Mouse (Mus musculus): ENCODE data around the gene Zic3. TPM values are rescaled to one million over a fixed set of nuclear protein-coding genes. Genes with fewer than 3 reads are reported as not detected.
A peak's percentile ranks its signal among the peaks of the same experiment; 100 is the strongest.

The Zic3 gene
- 0.06 TPM in 1 of 2 replicates, not detected in the other for polyA plus RNA-seq (2015; fragmentation: Nextera tagmentation; extraction: Ambion mirVana)

GRCm38 (mm10) chrX:58022400-58022799, at the start of gene Zic3:
Gene Zic3, plus strand, starts transcription at chrX:58022700.
- 74% methylated on average over 2 of the region's 2 CpGs for WGBS

GRCm38 (mm10) chrX:57982351-57982750, 40.1 kb upstream of the Zic3 start:
- no peaks in the 10 kb centered on the region for H3K9me3 ChIP-seq (replicated peaks)
- WGBS = 78% methylated on average over 4 of the region's 4 CpGs
- H3K4me1 ChIP-seq = no peaks in the 10 kb centered on the region
- no peak overlapping the region for H3K27ac ChIP-seq
- ATAC-seq (replicated peaks; ENCODE audit: low FRiP score) = no peak
- no peak overlapping the region for H3K9ac ChIP-seq
- H3K4me3 ChIP-seq (replicated peaks) = no peak overlapping the region
- H3K36me3 ChIP-seq = no peaks in the 10 kb centered on the region
- no peak overlapping the region for H3K4me2 ChIP-seq
- no peaks in the 10 kb centered on the region for H3K27me3 ChIP-seq

More at GRCm38 (mm10) chrX:58022400-58022799, at the start of gene Zic3:
- Histone ChIP-seq H3K36me3 (no peaks in the 10 kb centered on the region), H3K27ac (no peak within 1 kb of the TSS), H3K4me2 (no peak within 1 kb of the TSS), H3K4me1 (no peaks in the 10 kb centered on the region), H3K9ac (no peak within 1 kb of the TSS), H3K4me3 (replicated peaks) (no peak within 1 kb of the TSS), H3K27me3 (peaks cover 95% of the 10 kb centered on the region), H3K9me3 (replicated peaks) (no peaks in the 10 kb centered on the region)
- ATAC-seq (replicated peaks; ENCODE audit: low FRiP score) = no peak

GRCm38 (mm10) chrX:57987455-57988109, 34.9 kb upstream of the Zic3 start:
- no peaks in the 10 kb centered on the region for H3K36me3 ChIP-seq
- H3K27me3 ChIP-seq = no peaks in the 10 kb centered on the region
- WGBS = 76% methylated on average over 10 of the region's 10 CpGs
- no peak overlapping the region for H3K4me3 ChIP-seq (replicated peaks)
- ATAC-seq (replicated peaks; ENCODE audit: low FRiP score) = no peak
- H3K4me1 ChIP-seq = no peaks in the 10 kb centered on the region
- no peak overlapping the region for H3K9ac ChIP-seq
- H3K27ac ChIP-seq = no peak overlapping the region
- H3K9me3 ChIP-seq (replicated peaks) = no peaks in the 10 kb centered on the region
- H3K4me2 ChIP-seq = no peak overlapping the region

GRCm38 (mm10) chrX:58013391-58013790, 9.1 kb upstream of the Zic3 start:
- ATAC-seq (replicated peaks; ENCODE audit: low FRiP score) = no peak
- Histone ChIP-seq H3K4me1 (0 out of 2 replicates have a peak, but pooled peaks cover 2% of the 10 kb centered on the region), H3K4me2 (no peak overlapping the region), H3K27ac (no peak overlapping the region), H3K36me3 (no peaks in the 10 kb centered on the region), H3K27me3 (peaks cover 60% of the 10 kb centered on the region), H3K9ac (no peak overlapping the region), H3K4me3 (replicated peaks) (no peak overlapping the region), H3K9me3 (replicated peaks) (no peaks in the 10 kb centered on the region)
- WGBS = 61% methylated on average over 5 of the region's 5 CpGs

- H3K9ac ChIP-seq = no peak overlapping the region
- no peak overlapping the region for H3K4me3 ChIP-seq (replicated peaks)
- WGBS = 21% methylated on average over 12 of the region's 12 CpGs
These were observed 8.4 kb upstream of the Zic3 start for GRCm38 (mm10) chrX:58014093-58014492.

GRCm38 (mm10) chrX:58014761-58015160, 7.7 kb upstream of the Zic3 start:
- WGBS = 35% methylated on average over 13 of the region's 13 CpGs

More at GRCm38 (mm10) chrX:58014093-58014492, 8.4 kb upstream of the Zic3 start:
- no peak for ATAC-seq (replicated peaks; ENCODE audit: low FRiP score)
- Histone ChIP-seq H3K4me2 (no peak overlapping the region), H3K27me3 (peaks cover 67% of the 10 kb centered on the region), H3K36me3 (no peaks in the 10 kb centered on the region), H3K9me3 (replicated peaks) (no peaks in the 10 kb centered on the region), H3K4me1 (0 out of 2 replicates have a peak, but pooled peaks cover 2% of the 10 kb centered on the region), H3K27ac (no peak overlapping the region)

GRCm38 (mm10) chrX:58015336-58015945, 7.1 kb upstream of the Zic3 start:
- H3K9ac ChIP-seq = no peak overlapping the region
- WGBS = 22% methylated on average over 29 of the region's 29 CpGs
- peaks cover 81% of the 10 kb centered on the region for H3K27me3 ChIP-seq
- no peak overlapping the region for H3K4me3 ChIP-seq (replicated peaks)
- H3K36me3 ChIP-seq = no peaks in the 10 kb centered on the region
- H3K4me1 ChIP-seq = 0 out of 2 replicates have a peak, but pooled peaks cover 2% of the 10 kb centered on the region
- no peak overlapping the region for H3K4me2 ChIP-seq
- no peaks in the 10 kb centered on the region for H3K9me3 ChIP-seq (replicated peaks)
- H3K27ac ChIP-seq = no peak overlapping the region
- no peak for ATAC-seq (replicated peaks; ENCODE audit: low FRiP score)

More at GRCm38 (mm10) chrX:58014761-58015160, 7.7 kb upstream of the Zic3 start:
- ATAC-seq (replicated peaks; ENCODE audit: low FRiP score) = no peak
- Histone ChIP-seq H3K9ac (no peak overlapping the region), H3K27me3 (peaks cover 74% of the 10 kb centered on the region), H3K27ac (no peak overlapping the region), H3K4me2 (no peak overlapping the region), H3K4me3 (replicated peaks) (no peak overlapping the region), H3K9me3 (replicated peaks) (no peaks in the 10 kb centered on the region), H3K4me1 (0 out of 2 replicates have a peak, but pooled peaks cover 2% of the 10 kb centered on the region), H3K36me3 (no peaks in the 10 kb centered on the region)

GRCm38 (mm10) chrX:58018720-58019119, 3.8 kb upstream of the Zic3 start:
- H3K4me2 ChIP-seq = no peak overlapping the region
- H3K4me3 ChIP-seq (replicated peaks) = no peak overlapping the region
- H3K27ac ChIP-seq = no peak overlapping the region
- ATAC-seq (replicated peaks; ENCODE audit: low FRiP score) = no peak
- H3K9me3 ChIP-seq (replicated peaks) = no peaks in the 10 kb centered on the region
- H3K4me1 ChIP-seq = 0 out of 2 replicates have a peak, but pooled peaks cover 2% of the 10 kb centered on the region
- peaks cover 99% of the 10 kb centered on the region for H3K27me3 ChIP-seq
- no peaks in the 10 kb centered on the region for H3K36me3 ChIP-seq
- 16% methylated on average over 24 of the region's 24 CpGs for WGBS
- no peak overlapping the region for H3K9ac ChIP-seq

GRCm38 (mm10) chrX:58019257-58019953, 3.1 kb upstream of the Zic3 start:
- Histone ChIP-seq H3K27ac (no peak overlapping the region), H3K36me3 (no peaks in the 10 kb centered on the region), H3K9ac (no peak overlapping the region), H3K9me3 (replicated peaks) (no peaks in the 10 kb centered on the region), H3K4me3 (replicated peaks) (peak overlapping the region; percentile 11; the same call in 1 of the 2 replicates), H3K4me1 (0 out of 2 replicates have a peak, but pooled peaks cover 2% of the 10 kb centered on the region), H3K4me2 (peak overlapping the region; percentile 35), H3K27me3 (peaks cover 97% of the 10 kb centered on the region)
- no peak for ATAC-seq (replicated peaks; ENCODE audit: low FRiP score)
- WGBS = 19% methylated on average over 31 of the region's 33 CpGs

- Histone ChIP-seq H3K4me1 (peaks cover 19% of the 10 kb centered on the region), H3K27ac (no peak overlapping the region), H3K27me3 (peaks cover 95% of the 10 kb centered on the region), H3K9ac (no peak overlapping the region), H3K4me2 (no peak overlapping the region), H3K9me3 (replicated peaks) (no peaks in the 10 kb centered on the region), H3K36me3 (no peaks in the 10 kb centered on the region), H3K4me3 (replicated peaks) (no peak overlapping the region)
- ATAC-seq (replicated peaks; ENCODE audit: low FRiP score) = no peak
- 14% methylated on average over 9 of the region's 9 CpGs for WGBS
These were observed 5.1 kb downstream of the Zic3 start for GRCm38 (mm10) chrX:58027631-58028030.

GRCm38 (mm10) chrX:58028082-58028481, 5.6 kb downstream of the Zic3 start:
- Histone ChIP-seq H3K9ac (no peak overlapping the region), H3K9me3 (replicated peaks) (no peaks in the 10 kb centered on the region), H3K36me3 (no peaks in the 10 kb centered on the region), H3K4me2 (no peak overlapping the region), H3K27ac (no peak overlapping the region), H3K4me1 (peaks cover 19% of the 10 kb centered on the region), H3K4me3 (replicated peaks) (no peak overlapping the region), H3K27me3 (peaks cover 95% of the 10 kb centered on the region)
- 12% methylated on average over 16 of the region's 16 CpGs for WGBS
- no peak for ATAC-seq (replicated peaks; ENCODE audit: low FRiP score)

GRCm38 (mm10) chrX:58028858-58029257, 6.4 kb downstream of the Zic3 start:
- H3K27ac ChIP-seq = no peak overlapping the region
- WGBS = 24% methylated on average over 8 of the region's 8 CpGs
- no peak for ATAC-seq (replicated peaks; ENCODE audit: low FRiP score)

More at GRCm38 (mm10) chrX:58028858-58029257, 6.4 kb downstream of the Zic3 start:
- no peak overlapping the region for H3K9ac ChIP-seq
- H3K4me2 ChIP-seq = no peak overlapping the region
- H3K27me3 ChIP-seq = peaks cover 97% of the 10 kb centered on the region
- H3K4me1 ChIP-seq = peaks cover 19% of the 10 kb centered on the region
- H3K36me3 ChIP-seq = no peaks in the 10 kb centered on the region
- no peaks in the 10 kb centered on the region for H3K9me3 ChIP-seq (replicated peaks)
- H3K4me3 ChIP-seq (replicated peaks) = no peak overlapping the region

Measured in kidney, embryonic 15.5 days (tissue).